Mouse (Mus musculus) gastrocnemius, postnatal 10 days (tissue): ENCODE measurements around the gene Entpd3. TPM values are rescaled to one million over a fixed set of nuclear protein-coding genes. Genes with fewer than 3 reads are reported as not detected.
A peak's percentile ranks its signal among the peaks of the same experiment; 100 is the strongest.

Experiments
- DNase-seq: peaks from one replicate; pipeline ENCODE4 v3.0.0; 2021; ENCODE audit warnings: mixed read lengths
- total RNA-seq, 2 experiments: library from RNA; stranded (reverse); gene quantifications; 2 replicates each; pipeline ENCODE4 v1.2.3; 2021

Gene Entpd3
- total RNA-seq, 2 experiments from 2014 or later = 1.7 TPM; not detected in 1

- DNase-seq = no peak
Observed at GRCm38 (mm10) chr9:120579808-120580207, 40.2 kb downstream of the Entpd3 start.

- DNase-seq = peak; percentile 36
Observed at GRCm38 (mm10) chr9:120581941-120582618, 42.5 kb downstream of the Entpd3 start.

GRCm38 (mm10) chr9:120582619-120583308, 43.1 kb downstream of the Entpd3 start:
- DNase-seq = peak; percentile 80

- DNase-seq = no peak
Observed at GRCm38 (mm10) chr9:120583314-120583713, 43.7 kb downstream of the Entpd3 start.

- DNase-seq = peak; percentile 83
Observed at GRCm38 (mm10) chr9:120586546-120586945, 46.9 kb downstream of the Entpd3 start.

- DNase-seq = peak; percentile 82
Observed at GRCm38 (mm10) chr9:120591490-120591889, 51.9 kb downstream of the Entpd3 start.

- DNase-seq = no peak
Observed at GRCm38 (mm10) chr9:120593383-120594101, 53.9 kb downstream of the Entpd3 start.

- no peak for DNase-seq
Observed at GRCm38 (mm10) chr9:120594839-120595238, 55.2 kb downstream of the Entpd3 start.

- DNase-seq = no peak
Observed at GRCm38 (mm10) chr9:120595306-120595705, 55.7 kb downstream of the Entpd3 start.

- peak; percentile 76 for DNase-seq
Observed at GRCm38 (mm10) chr9:120601488-120602171, 62.0 kb downstream of the Entpd3 start.

GRCm38 (mm10) chr9:120602172-120602838, 62.7 kb downstream of the Entpd3 start:
- DNase-seq = peak; percentile 38

- peak; percentile 92 for DNase-seq
Observed at GRCm38 (mm10) chr9:120602839-120603511, 63.4 kb downstream of the Entpd3 start.

GRCm38 (mm10) chr9:120603512-120603908, 63.9 kb downstream of the Entpd3 start:
- DNase-seq = no peak

- no peak for DNase-seq
Observed at GRCm38 (mm10) chr9:120603956-120604355, 64.3 kb downstream of the Entpd3 start.

GRCm38 (mm10) chr9:120611055-120611454, 71.4 kb downstream of the Entpd3 start:
- no peak for DNase-seq

GRCm38 (mm10) chr9:120614059-120614458, 74.4 kb downstream of the Entpd3 start:
- DNase-seq = no peak

Other genes with a start within 250 kb of the Entpd3 start
- 1 to 10 TPM in 1 of 2 experiments, under 1 TPM in 1; 0.54 to 1.5 TPM for gene Myrip, start 238.3 kb upstream of the Entpd3 start, total RNA-seq
- gene Eif1b, start 47.6 kb upstream of the Entpd3 start, total RNA-seq = 10 to 100 TPM; 41.1 TPM
- 100 to 1,000 TPM; 538 to 546 TPM for gene Rpl14, start 31.6 kb downstream of the Entpd3 start, total RNA-seq